Mouse (Mus musculus): ENCODE measurements around the gene Anxa8.

Gene Anxa8

GRCm38 (mm10) chr14:34085731-34086130 lies at the start of gene Anxa8:
Gene Anxa8 (plus strand): TSS chr14:34085981.
- no peak for DNase-seq (ENCODE audit: extremely low read depth, low read depth, low spot score)

GRCm38 (mm10) chr14:34041241-34041640 lies 44.5 kb upstream of the Anxa8 start:
- DNase-seq (ENCODE audit: extremely low read depth, low read depth, low spot score): no peak

- DNase-seq (ENCODE audit: extremely low read depth, low read depth, low spot score): no peak
These were observed 42.4 kb upstream of the Anxa8 start for GRCm38 (mm10) chr14:34043341-34043740.

GRCm38 (mm10) chr14:34050101-34050779 lies 35.5 kb upstream of the Anxa8 start:
- no peak for DNase-seq (ENCODE audit: extremely low read depth, low read depth, low spot score)

- no peak for DNase-seq (ENCODE audit: extremely low read depth, low read depth, low spot score)
These were observed 33.3 kb upstream of the Anxa8 start, which contains the start of gene Antxrl for GRCm38 (mm10) chr14:34052516-34052915. Gene Antxrl (plus strand): TSS chr14:34052707.

DNA sequence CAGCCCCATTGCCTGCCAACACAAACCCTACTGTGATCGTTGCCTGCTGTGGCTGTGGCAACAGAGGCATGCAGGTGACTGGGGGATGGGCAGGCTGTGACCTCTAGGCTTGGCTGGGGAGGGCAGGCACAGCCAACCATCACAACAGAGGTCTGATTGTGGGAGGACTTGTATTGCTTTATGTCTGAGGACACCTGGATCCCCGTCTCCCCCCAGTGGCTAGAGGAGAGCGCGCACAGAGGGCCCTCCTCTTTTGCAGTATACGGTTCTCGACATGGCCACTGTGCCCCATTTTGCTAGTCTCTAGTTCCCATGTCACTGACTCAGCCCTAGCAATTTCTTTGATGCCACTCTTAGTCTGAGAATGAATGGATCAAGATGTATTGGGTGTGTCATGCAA lies 14.1 kb upstream of the Anxa8 start:
- DNase-seq (ENCODE audit: extremely low read depth, low read depth, low spot score): no peak

- no peak for DNase-seq (ENCODE audit: extremely low read depth, low read depth, low spot score)
These were observed 10.4 kb upstream of the Anxa8 start for GRCm38 (mm10) chr14:34075346-34075745.

GRCm38 (mm10) chr14:34077222-34077621 lies 8.6 kb upstream of the Anxa8 start:
- DNase-seq (ENCODE audit: extremely low read depth, low read depth, low spot score): no peak

DNA sequence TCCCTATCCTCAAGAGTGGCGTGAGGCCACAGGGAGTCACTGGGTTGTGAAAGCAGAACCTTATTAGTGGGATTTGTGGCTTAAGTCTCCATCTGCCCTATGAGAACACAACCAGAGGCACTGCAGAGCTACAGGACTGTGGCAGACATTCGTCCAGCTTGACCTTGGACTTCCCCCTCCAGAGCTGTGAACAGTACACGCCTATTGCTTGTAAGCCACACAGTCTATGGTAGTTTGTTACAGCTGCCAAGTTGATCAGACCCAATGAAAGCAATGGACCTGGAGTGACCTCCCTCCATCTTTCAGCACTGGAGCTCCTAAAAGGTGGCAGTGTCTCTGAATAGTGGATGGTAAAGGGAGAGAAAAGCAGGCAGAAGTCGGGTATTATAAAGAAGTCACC lies 7.5 kb upstream of the Anxa8 start:
- no peak for DNase-seq (ENCODE audit: extremely low read depth, low read depth, low spot score)

DNA sequence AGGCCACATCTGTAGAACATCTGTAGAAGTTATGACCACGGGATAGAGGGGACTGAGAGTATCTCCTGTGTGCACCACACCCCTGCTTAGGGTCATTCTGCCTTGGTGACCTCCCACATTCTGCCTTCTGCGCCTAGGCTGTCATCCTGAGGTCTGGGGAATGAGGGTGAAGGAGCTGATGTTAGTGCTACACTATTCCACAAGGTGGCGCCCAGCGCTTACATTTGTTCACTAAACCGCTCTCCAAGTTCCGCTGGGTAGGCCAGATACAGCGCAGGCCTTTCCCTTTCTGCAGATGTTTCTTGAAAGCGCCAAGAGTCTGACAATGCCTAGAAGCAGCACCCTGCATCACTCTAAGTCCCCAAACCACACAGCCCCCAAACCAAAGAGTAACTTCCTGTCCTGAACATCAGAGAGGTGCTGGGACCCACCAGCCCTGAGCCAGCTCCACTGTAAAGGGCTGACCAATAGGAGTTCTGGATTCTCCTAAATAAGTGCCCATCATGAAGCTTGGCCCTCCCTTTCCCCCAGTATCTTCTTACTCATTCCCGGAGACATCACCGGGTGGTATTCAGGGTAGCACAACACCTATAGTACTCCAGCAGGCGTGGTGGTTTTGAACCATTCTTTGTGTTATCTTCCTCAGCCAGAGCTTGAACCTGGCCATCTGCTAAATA lies 5.3 kb upstream of the Anxa8 start:
- DNase-seq (ENCODE audit: extremely low read depth, low read depth, low spot score): no peak

GRCm38 (mm10) chr14:34086806-34087205 lies 1.0 kb downstream of the Anxa8 start:
- DNase-seq (ENCODE audit: extremely low read depth, low read depth, low spot score): no peak

- DNase-seq (ENCODE audit: extremely low read depth, low read depth, low spot score): no peak
These were observed 2.1 kb downstream of the Anxa8 start for GRCm38 (mm10) chr14:34087856-34088398.

- no peak for DNase-seq (ENCODE audit: extremely low read depth, low read depth, low spot score)
These were observed 4.0 kb downstream of the Anxa8 start for GRCm38 (mm10) chr14:34089796-34090195.

DNA sequence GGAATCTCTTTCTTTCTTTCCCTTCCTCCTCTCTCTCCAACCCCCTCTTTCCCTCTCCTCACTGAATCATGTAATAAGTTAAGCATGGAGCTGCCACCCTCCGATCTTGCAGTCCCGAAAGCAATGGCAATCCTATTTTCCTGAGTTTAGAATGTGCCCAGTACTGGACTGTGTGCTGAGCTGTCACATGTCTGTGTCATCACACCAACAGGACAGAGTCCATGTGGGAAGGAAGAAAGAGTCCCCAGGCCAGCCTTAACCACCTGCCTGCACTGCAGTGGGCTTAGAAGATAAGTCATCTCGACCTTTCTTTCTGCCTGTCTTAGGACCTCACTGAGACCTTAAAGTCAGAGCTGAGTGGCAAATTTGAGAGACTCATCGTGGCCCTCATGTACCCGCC lies 5.7 kb downstream of the Anxa8 start:
- DNase-seq (ENCODE audit: extremely low read depth, low read depth, low spot score): no peak

- no peak for DNase-seq (ENCODE audit: extremely low read depth, low read depth, low spot score)
These were observed 7.1 kb downstream of the Anxa8 start for GRCm38 (mm10) chr14:34092856-34093255.

GRCm38 (mm10) chr14:34096161-34096560 lies 10.4 kb downstream of the Anxa8 start:
- DNase-seq (ENCODE audit: extremely low read depth, low read depth, low spot score): peak; percentile 97

GRCm38 (mm10) chr14:34102601-34103000 lies 16.8 kb downstream of the Anxa8 start, which contains the start of gene A630023A22Rik:
Gene A630023A22Rik (minus strand): TSS chr14:34102754.
- peak; percentile 87 for DNase-seq (ENCODE audit: extremely low read depth, low read depth, low spot score)

GRCm38 (mm10) chr14:34103855-34104254 lies 18.1 kb downstream of the Anxa8 start:
- no peak for DNase-seq (ENCODE audit: extremely low read depth, low read depth, low spot score)

DNA sequence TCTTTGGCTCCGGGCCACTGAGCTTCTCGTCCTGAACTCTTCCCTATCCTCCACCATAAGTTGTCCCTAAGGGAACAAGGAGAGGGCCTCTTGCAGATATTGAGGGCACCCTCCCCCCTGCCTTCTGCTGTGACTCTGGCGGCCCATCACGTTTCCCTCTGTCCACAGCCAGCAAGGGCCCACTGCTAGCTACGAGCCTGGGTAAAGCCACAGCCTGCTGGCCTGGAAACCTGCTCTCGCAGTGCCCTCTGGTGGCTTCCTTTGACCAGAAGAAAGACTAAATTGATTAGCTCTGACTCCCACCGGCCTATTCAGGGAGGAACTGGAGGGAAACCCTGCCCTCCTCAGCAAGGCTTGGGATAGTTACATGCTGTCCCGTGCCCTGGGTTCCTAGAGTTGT lies 19.1 kb downstream of the Anxa8 start:
- no peak for DNase-seq (ENCODE audit: extremely low read depth, low read depth, low spot score)

GRCm38 (mm10) chr14:34106389-34107062 lies 20.7 kb downstream of the Anxa8 start:
- no peak for DNase-seq (ENCODE audit: extremely low read depth, low read depth, low spot score)

- DNase-seq (ENCODE audit: extremely low read depth, low read depth, low spot score): no peak
These were observed 21.8 kb downstream of the Anxa8 start for GRCm38 (mm10) chr14:34107594-34107993.

DNA sequence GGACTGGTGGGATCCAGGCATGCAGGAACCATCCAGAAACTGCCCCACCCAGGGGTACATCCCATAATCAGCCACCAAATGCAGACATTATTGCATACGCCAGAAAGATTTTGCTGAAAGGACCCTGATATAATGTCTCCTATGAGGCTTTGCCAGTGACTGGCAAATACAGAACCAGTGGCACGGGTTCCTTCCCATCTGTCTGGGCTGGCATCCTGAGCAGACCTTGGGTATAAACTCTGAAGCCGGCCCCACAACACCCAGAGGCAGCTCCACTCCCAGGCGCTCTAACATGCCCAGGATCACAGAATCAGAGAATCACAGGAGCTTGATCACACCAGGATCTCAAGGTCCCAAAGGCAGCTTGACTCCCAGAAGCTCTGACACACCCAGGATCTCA lies 28.5 kb downstream of the Anxa8 start:
- no peak for DNase-seq (ENCODE audit: extremely low read depth, low read depth, low spot score)
